Mouse (Mus musculus) hindbrain, postnatal 0 days (tissue): ENCODE measurements at regions not wholly inside any gene's neighbourhood (a gene's known extent, or its start where the extent isn't known, plus 50 kb on each side); places are given as distances from the start of the nearest gene placed in this dataset.

Experiments used
- ATAC-seq: fragments of 200-750 bp; cut with Nextera tagmentation; 2 replicates; pipeline ENCODE4 v1.8.0; 2017; ENCODE audit warnings: mild to moderate bottlenecking, moderate TSS enrichment, moderate library complexity
- DNase-seq: peaks from one replicate; pipeline ENCODE4 v3.0.0-alpha.2; 2015; ENCODE audit warnings: low spot score
- H3K27ac ChIP-seq: fragments of 300-500 bp; sonication (generic); 2 replicates; pipeline ENCODE4 v1.5.1; 2014; ENCODE audit warnings: mild to moderate bottlenecking
- H3K27me3 ChIP-seq: fragments of 300-500 bp; sonication (generic); 2 replicates; pipeline ENCODE4 v1.6.1; 2014; ENCODE audit warnings: low read length, mixed read lengths; ENCODE audit not compliant: insufficient read depth
- H3K36me3 ChIP-seq: fragments of 300-500 bp; sonication (generic); 2 replicates; pipeline ENCODE4 v1.6.1; 2014; ENCODE audit warnings: low read length, mixed read lengths; ENCODE audit not compliant: insufficient read depth
- H3K4me1 ChIP-seq: fragments of 300-500 bp; sonication (generic); 2 replicates; pipeline ENCODE4 v1.6.1; 2014; ENCODE audit warnings: antibody characterized with exemption, low read length, mixed read lengths; ENCODE audit not compliant: insufficient read depth
- H3K4me2 ChIP-seq: fragments of 300-500 bp; sonication (generic); 2 replicates; pipeline ENCODE4 v1.6.1; 2014; ENCODE audit warnings: low read depth, mild to moderate bottlenecking, low read length, moderate library complexity, mixed read lengths
- H3K4me3 ChIP-seq: fragments of 300-500 bp; sonication (generic); 2 replicates; pipeline ENCODE4 v1.5.1; 2014; ENCODE audit warnings: low read length
- H3K9ac ChIP-seq: fragments of 300-500 bp; sonication (generic); replicated peaks from 2 replicates; pipeline ENCODE4 v1.6.1; 2014; ENCODE audit warnings: mild to moderate bottlenecking, low read length, moderate library complexity, mixed read lengths
- H3K9me3 ChIP-seq: fragments of 300-500 bp; sonication (generic); 2 replicates; pipeline ENCODE4 v1.6.1; 2016; ENCODE audit warnings: low read length, mixed read lengths
- CTCF ChIP-seq: IDR thresholded peaks from 2 replicates; pipeline ENCODE4 v1.5.1; 2016; ENCODE audit warnings: antibody characterized with exemption, control low read depth, low read depth
- WGBS: fragments of 180-500 bp; shearing (Covaris S2); extraction: QIAGEN DNeasy Blood & Tissue Kit; methylation state at CpG from one replicate; pipeline ENCODE4 v1.1.7; 2014; 5-methylcytosine and 5-hydroxymethylcytosine counted together

DNA sequence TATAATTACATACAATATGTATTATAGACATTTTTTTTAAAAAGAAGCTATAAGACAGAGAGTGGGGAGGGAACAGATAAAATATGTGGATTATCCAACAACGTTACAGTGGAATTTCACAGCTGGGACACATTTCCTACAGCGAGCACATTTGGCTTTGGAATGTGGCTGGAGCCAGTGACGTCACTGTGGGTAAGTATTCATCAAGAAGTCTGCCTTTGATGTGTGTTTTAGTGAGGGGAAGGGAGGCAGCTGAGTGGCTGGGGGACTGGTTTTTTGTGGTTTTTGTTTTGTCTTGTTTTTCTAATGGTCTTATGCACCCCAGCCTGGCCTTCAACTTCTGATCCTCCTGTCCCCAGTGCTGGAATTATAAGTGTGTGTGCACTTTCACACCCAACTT, 1161.2 kb upstream of the Gulo start:
- Histone ChIP-seq H3K27me3 (no peaks in the 10 kb centered on the region), H3K9ac (no peak overlapping the region), H3K9me3 (no peaks in the 10 kb centered on the region), H3K36me3 (no peaks in the 10 kb centered on the region), H3K27ac (no peak overlapping the region), H3K4me2 (no peak overlapping the region), H3K4me3 (no peak overlapping the region), H3K4me1 (no peaks in the 10 kb centered on the region)
- TF ChIP-seq CTCF = no peak
- 43% methylated on average over 3 of the region's 3 CpGs for WGBS
- DNase-seq = no peak
- no peak for ATAC-seq

DNA sequence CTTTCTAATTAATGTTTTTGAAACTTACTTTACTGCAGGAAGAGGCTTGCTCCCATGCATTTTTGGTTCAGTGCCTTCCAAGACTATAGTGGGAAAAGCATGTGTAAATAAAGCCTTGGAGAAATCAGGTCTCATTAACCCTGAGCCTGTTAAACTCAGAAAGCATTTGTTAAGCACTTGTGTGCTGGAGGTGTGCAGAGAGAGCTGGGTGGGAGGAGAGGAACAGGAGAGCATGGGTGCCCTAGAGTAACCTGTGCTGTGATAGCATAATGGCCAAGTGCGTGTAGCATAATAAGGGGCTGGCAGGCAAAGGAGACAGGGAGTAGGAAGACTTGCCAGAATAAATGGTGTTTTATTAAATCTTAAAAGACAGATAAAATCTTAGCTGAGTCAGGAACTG, 1160.2 kb upstream of the Gulo start:
- H3K4me3 ChIP-seq = no peak overlapping the region
- H3K4me2 ChIP-seq = no peak overlapping the region
- no peak for DNase-seq
- H3K9me3 ChIP-seq = no peaks in the 10 kb centered on the region
- H3K9ac ChIP-seq = no peak overlapping the region
- 46% methylated on average over 1 of the region's 1 CpGs for WGBS
- no peaks in the 10 kb centered on the region for H3K36me3 ChIP-seq
- H3K4me1 ChIP-seq = no peaks in the 10 kb centered on the region
- no peak for ATAC-seq
- no peak for TF ChIP-seq CTCF
- H3K27me3 ChIP-seq = no peaks in the 10 kb centered on the region
- no peak overlapping the region for H3K27ac ChIP-seq

DNA sequence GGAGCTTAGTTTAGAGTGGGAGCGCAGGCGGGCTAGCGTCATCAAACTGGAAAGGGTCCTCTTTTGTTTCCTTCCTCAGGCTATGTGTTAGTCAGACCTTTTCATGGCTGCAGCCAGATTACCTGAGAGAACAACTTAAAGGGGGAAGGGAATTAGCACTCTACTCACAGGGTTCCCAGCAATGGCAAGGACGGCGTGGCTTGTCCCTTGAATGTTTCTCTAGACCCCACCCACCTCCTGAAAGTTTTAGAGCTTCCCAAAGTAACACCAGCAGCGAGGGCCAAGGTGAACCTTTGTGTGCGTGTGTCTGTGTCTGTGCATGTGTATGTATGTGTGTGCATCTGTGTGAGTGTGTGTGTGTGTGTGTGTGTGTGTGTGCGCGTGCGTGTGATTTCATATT, 1151.0 kb upstream of the Gulo start:
- TF ChIP-seq CTCF = no peak
- H3K4me2 ChIP-seq = no peak overlapping the region
- ATAC-seq (no peak), DNase-seq (no peak)
- H3K4me1 ChIP-seq = no peaks in the 10 kb centered on the region
- no peak overlapping the region for H3K9ac ChIP-seq
- no peaks in the 10 kb centered on the region for H3K27me3 ChIP-seq
- H3K27ac ChIP-seq = no peak overlapping the region
- 89% methylated on average over 10 of the region's 10 CpGs for WGBS
- no peak overlapping the region for H3K4me3 ChIP-seq
- H3K36me3 ChIP-seq = no peaks in the 10 kb centered on the region
- H3K9me3 ChIP-seq = no peaks in the 10 kb centered on the region

DNA sequence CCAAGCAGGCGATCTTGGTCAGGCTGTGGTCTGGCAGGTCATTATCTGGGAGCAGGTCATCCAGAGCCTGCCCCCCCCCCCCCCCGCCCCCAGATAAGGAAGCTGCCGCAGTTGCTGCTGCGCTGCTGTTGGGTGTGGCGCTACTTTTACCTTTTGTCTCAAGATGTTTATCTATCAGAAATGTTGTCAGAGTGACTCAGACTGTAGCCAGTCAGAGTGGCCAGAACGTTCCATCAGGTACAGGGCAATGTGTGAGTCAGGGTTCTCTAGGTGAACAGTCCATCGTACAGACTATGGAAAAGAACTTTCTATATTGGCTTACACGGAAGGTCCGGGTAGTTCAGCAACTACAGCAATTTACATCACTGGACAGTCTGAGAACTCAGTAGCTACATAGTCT, 1149.9 kb upstream of the Gulo start:
- Histone ChIP-seq H3K36me3 (no peaks in the 10 kb centered on the region), H3K27ac (no peak overlapping the region), H3K9me3 (no peaks in the 10 kb centered on the region), H3K4me3 (no peak overlapping the region), H3K9ac (no peak overlapping the region), H3K27me3 (no peaks in the 10 kb centered on the region), H3K4me2 (no peak overlapping the region), H3K4me1 (no peaks in the 10 kb centered on the region)
- no peak for TF ChIP-seq CTCF
- 88% methylated on average over 9 of the region's 9 CpGs for WGBS
- DNase-seq (no peak), ATAC-seq (no peak)

DNA sequence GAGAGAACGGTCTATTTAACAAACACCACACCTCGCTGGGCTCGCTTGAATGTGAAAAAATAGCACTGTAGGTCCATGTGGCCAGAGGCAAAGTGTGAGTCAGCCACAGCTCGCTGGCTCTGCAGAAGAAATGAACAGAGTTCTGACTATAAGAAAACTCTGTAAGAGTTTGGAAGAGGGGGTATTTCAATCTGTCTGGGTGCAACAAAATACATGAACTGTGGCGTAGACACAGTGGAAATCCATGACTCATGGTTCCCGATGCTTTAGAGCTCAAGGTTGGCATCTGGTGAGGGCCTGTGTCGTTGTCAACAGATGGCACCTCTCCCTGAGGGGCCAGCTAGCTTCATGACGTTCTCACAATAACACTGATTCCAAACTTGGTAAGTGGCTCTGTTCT, 1147.4 kb upstream of the Gulo start:
- DNase-seq = peak; percentile 45
- 53% methylated on average over 8 of the region's 8 CpGs for WGBS
- no peaks in the 10 kb centered on the region for H3K36me3 ChIP-seq
- H3K9ac ChIP-seq = no peak overlapping the region
- no peak overlapping the region for H3K27ac ChIP-seq
- no peak overlapping the region for H3K4me3 ChIP-seq
- no peaks in the 10 kb centered on the region for H3K9me3 ChIP-seq
- H3K4me2 ChIP-seq = no peak overlapping the region
- no peak for TF ChIP-seq CTCF
- H3K27me3 ChIP-seq = no peaks in the 10 kb centered on the region
- ATAC-seq = no peak
- no peaks in the 10 kb centered on the region for H3K4me1 ChIP-seq

DNA sequence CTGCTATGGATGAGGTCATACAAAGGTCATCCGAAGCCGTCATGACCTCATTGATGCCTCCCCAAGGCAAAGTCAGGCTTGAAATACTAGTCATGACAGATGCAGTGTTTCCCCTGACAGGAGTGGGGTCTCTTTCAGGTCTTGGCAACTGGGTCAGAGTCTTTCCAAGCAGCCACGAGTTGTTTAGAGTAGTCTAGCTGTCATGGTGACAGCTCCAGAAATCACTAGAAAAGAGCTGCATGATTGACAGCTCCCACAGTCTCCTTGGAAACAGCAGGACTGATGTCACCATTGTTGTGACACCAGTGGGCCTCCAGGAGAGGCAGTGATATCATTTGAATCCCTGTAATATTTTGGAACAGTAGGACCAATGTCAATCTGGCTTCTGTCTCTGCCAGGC, 1144.6 kb upstream of the Gulo start:
- H3K36me3 ChIP-seq = no peaks in the 10 kb centered on the region
- H3K4me1 ChIP-seq = no peaks in the 10 kb centered on the region
- H3K9me3 ChIP-seq = no peaks in the 10 kb centered on the region
- DNase-seq = no peak
- 44% methylated on average over 3 of the region's 3 CpGs for WGBS
- H3K4me3 ChIP-seq = no peak overlapping the region
- no peak for TF ChIP-seq CTCF
- H3K4me2 ChIP-seq = no peak overlapping the region
- no peak overlapping the region for H3K27ac ChIP-seq
- H3K9ac ChIP-seq = no peak overlapping the region
- ATAC-seq = peak; percentile 59; the same call in 1 of the 2 replicates
- H3K27me3 ChIP-seq = no peaks in the 10 kb centered on the region

DNA sequence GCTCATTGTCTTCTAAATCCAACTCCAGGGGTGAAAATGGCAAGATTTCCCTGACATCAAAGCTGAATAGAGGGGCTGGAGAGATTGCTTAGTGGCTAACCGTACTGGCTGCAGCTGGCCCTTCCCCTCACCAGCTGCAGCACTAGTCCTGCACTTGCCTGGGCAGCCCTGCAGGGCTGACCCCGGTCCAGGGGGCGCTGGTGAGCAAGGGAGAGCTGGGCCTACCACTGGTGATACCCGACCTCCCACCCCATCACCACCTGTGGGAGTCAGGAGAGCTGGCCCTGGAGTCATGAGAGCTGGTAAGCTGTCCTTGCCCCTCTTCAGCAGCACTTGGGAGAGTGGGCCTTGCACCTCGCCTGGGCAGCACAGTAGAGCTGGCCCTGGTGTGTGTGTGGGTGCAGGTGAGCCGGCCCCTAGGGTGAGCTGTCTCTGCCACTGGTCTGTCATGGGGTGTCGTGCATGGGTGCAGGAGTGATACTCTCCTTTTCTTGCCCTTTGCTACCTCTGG, 1141.0 kb upstream of the Gulo start:
- ATAC-seq (0 out of 2 replicates have a peak, but pooled peaks have one; percentile 35), DNase-seq (no peak)
- no peaks in the 10 kb centered on the region for H3K9me3 ChIP-seq
- H3K4me1 ChIP-seq = no peaks in the 10 kb centered on the region
- H3K36me3 ChIP-seq = no peaks in the 10 kb centered on the region
- no peak overlapping the region for H3K4me2 ChIP-seq
- H3K4me3 ChIP-seq = no peak overlapping the region
- no peak overlapping the region for H3K9ac ChIP-seq
- WGBS = 51% methylated on average over 7 of the region's 7 CpGs
- no peak overlapping the region for H3K27ac ChIP-seq
- H3K27me3 ChIP-seq = no peaks in the 10 kb centered on the region
- TF ChIP-seq CTCF = peak; percentile 44; the same call in 1 of the 2 replicates
